Mouse (Mus musculus) left cerebral cortex, postnatal 10 days (tissue): ENCODE data around the gene Eif4ebp2. TPM values are rescaled to one million over a fixed set of nuclear protein-coding genes. Genes with fewer than 3 reads are reported as not detected.

Experiments
- DNase-seq, 2 experiments: peaks; one replicate each; pipeline ENCODE4 v3.0.0; 2021 to 2022; ENCODE audit warnings: low spot score in 2 of 2, mixed read lengths in 1 of 2; ENCODE audit errors: extremely low spot score in 1 of 2
- intact Hi-C: fragments of 180-260 bp; cut with DNase I; formaldehyde crosslinking; loops from one replicate; pipeline ENCODE4 v1.15.1; 2025
- total RNA-seq, 2 experiments: library from RNA; stranded (reverse); gene quantifications; 2 replicates each; pipeline ENCODE4 v1.2.3; 2021

Eif4ebp2 gene
- 10 to 100 TPM; 42.1 to 46.1 TPM for total RNA-seq

DNA sequence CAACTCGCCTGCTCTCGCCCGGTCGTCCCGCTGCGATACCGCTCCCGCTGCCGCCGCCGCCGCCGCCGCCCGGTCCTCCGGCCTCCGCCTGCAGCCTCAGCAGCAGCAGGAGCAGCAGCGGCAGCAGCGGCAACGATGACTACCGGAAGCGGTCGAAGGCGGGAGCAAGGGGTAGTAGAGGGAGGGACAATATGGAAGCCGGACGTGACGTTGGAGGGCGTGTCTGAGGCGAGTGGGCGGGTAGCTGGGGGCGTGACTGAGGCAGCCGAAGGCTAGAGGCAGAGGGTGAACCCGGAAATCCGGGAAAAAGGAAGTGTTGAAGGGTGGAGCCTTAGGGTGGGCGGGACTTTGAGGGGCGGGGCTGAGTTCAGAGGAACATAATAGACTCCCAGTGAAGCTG, at the start of gene Eif4ebp2:
Gene Eif4ebp2, minus strand, starts transcription at position 17 of the 400 bp plus-strand sequence.
- intact Hi-C loops = no loop called here
- DNase-seq = peak; percentile 98

DNA sequence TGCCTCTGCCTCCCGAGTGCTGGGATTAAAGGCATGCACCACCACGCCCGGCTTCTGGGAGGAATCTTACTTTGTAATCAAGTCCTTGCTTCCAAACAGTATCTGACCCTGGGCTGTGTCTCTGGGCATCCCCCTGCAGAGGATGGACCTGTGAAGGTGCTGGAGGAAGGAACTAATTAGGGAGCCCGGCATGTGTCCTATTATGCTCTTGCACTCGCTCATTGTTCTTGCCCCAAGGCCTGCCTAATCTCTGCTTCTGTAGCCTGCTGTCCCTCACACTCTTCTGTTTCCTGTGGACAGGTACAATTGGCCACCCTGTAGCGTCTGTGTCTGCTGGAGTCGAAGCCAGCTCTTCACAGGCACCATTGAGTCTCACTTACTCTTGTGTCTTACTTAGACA, 48.3 kb upstream of the Eif4ebp2 start:
- intact Hi-C loops = no loop called here
- DNase-seq = peak in 1 of 2 experiments; percentile 7

DNA sequence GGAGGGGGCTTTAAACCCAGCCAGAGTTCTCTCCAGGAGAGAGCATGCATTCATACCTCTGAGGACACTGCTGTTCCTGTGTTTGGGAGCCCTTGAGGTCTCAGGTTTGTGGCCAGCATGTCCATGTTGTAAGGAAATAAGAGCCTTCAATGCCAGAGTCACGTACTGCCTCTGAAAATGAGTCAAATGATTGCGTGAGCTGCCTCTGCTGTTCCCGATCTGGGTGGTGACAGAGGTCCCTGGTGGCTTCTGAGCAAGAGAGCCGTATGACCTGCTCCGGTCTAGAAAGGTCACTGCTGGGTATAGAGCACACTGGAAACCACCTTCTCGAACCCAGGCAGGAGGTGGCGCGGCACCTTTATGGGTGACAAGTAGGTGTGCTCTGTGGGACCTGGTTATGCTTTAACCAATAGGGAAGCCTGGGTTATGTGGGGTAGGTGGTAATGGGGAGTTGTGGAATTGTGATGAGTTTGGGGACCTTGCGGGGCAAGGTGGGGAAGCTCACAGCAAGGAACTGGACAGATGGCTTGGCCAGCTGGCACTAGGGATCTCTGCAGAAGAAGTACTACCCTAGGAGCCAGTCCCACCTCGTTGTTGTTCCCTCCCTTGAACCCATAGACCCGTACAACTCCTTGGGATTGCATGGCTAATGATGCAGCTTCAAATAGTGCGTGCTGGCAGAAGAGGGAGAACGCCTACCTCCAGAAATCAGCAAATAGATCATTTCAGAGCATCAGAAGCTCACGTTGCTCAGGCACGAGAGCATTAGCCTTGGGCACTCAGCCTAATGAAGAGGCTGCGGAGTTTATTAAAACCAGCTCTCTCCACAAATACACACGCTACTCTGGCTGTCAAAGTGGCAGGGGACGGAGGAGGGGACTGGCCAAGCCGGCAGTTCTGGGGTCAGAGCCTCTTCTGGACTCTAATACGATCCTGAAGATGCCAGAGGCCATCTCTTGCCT, 47.3 kb upstream of the Eif4ebp2 start:
- intact Hi-C loops = loop anchor here (5.0 kb wide), 1 partner anchor 158 kb away; no protein-coding TSS in a partner anchor
- DNase-seq = peak in 1 of 2 experiments; percentile 12

DNA sequence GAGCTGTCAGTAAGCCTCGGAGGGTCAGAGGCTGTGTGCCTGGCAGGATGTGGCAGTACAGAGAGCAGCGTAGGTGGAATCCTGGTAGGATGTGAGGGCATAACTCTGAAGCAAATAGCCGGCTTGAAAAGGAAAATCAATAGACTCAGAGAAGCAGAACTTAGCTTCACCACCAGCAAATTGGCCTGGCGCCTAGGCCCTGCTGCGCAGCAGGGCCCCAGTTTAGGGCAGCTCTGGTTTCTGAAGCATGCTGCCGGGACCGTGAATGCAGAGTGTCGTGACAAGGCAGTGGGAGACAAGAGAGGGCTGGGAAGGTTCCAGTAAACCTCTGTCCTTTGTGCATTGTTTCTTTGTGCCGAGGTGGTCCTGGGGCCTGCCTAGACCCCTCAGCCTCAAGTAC, 43.8 kb upstream of the Eif4ebp2 start:
- peak in 1 of 2 experiments; percentile 26 for DNase-seq
- intact Hi-C loops = loop anchor here (5.0 kb wide), 1 partner anchor 161 kb away; no protein-coding TSS in a partner anchor

DNA sequence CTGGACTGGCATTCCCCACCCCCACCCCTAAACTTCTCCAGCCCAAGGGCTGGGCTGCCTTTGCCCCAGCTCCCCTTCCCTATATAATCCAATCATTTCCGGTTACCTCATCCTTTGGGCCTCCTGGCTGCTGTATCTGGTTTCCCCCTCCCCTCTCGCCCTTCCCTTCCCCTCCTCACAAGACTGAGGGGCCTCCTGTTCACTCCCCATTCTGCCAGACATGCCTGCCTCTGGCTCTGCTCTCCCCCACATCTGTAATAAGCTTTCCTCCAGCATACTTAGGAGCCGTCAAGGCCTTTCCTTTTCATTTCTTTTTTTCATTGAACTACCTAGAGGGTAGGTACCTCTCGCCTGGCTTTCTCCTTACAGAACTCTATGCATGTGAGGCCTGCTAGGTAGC, 43.0 kb upstream of the Eif4ebp2 start:
- intact Hi-C loops = loop anchor here (5.0 kb wide), 1 partner anchor 162 kb away; no protein-coding TSS in a partner anchor
- DNase-seq = no peak

DNA sequence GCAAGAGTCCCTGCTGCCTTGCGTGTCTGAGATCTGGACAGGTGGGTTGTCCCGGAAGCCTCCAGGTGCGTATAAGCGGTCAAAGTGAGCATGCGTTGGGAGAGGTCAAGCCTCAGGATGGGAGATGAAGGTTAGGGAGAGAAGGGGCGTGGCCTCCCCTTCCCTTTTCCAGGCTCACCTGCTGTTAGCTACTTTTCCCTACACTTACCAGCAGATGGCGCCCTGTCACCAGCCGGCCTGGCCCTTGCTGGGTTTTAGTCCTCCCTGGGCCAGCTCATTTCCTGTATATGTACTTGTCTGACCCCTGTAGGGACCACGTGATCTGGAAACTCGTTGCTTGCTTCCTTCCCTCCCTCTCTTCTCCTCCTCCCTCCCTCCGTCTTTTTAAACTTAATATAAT, 39.6 kb upstream of the Eif4ebp2 start:
- DNase-seq = peak; percentile 48 to 86
- intact Hi-C loops = loop anchor here (2.0 kb wide), 1 partner anchor 111 kb away; no protein-coding TSS in a partner anchor

DNA sequence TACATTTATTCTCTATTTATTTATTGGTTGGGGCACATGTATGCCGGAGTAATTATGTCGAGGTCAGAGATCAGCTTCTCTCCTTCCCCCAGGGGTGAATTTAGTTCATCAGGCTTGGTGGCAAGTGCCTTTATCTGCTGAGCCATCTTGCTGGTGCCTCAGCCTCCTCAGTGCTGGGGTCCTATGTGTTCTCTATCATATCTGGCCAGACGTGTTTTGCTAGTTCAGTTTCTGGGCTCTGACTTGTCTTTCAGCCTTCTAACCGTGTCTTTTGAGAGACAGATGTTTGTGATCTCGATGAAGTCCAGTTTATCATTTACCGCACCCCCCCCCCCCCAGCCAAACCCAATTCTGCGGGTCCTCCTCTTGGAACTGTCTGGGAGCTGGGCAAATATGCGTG, 39.1 kb upstream of the Eif4ebp2 start:
- no peak for DNase-seq
- intact Hi-C loops = no loop called here

DNA sequence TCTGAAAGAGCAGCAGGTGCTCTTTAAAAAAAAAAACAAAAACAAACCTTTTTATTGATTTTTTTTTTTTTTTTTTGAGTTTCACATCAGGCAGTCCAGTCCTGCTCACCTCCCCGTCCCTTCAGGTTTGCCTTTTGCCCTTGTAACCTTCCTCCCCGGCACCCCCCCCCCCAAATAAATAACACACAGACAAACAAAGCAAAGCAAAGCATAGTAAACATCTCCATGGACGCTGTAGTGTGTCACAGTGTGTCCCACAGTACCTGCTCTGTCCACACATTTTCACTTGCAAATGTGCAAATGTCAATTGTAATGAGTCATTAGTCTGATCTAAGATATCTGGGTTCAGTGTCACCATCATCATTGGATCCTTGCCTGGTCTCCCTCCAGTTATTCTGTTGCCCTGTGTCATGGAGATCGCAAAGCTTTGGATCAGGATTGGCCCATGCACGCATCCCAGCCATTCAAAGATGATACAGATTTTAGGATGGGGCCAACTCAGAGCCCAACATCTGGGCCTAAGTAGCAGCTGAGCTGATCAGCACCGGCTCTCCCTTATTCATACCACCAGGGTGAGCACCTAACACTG, 36.2 kb upstream of the Eif4ebp2 start:
- intact Hi-C loops = no loop called here
- no peak for DNase-seq

DNA sequence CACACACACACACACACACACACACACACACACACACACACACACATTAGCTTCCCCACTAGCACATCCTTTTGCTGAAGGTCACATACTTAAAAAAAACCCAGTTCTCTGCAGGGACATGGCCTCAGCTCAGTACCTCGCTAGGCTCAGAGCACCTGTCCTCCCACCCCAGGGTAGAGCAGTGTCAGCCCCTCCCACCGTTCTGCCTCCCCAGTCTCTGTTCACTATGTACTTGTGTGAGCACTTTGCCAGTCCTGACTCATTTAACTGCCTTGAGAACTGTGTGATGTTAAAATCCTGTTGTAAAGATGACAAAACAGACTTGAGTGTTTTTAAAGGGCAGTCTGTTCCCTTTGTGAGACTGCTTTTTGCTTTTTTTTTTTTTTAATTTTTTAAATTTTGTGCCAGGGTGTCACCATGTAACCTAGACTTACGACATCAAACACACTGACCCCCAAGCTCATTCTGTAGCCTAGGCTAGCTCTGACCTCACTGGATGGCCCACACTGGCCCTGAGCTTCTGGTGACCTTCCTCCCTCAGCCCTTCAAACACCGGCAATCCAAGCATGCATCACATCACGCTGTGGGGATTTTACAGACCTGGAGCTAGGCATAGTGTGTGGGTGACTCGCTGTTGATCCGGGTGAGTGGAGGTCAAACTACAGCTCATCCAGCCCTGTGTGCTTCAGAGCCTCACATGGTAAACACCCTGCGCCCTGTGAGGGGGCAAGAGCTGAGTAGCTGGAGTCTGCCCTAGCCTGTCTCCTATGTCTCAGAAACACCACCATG, 34.3 kb upstream of the Eif4ebp2 start:
- intact Hi-C loops = no loop called here

DNA sequence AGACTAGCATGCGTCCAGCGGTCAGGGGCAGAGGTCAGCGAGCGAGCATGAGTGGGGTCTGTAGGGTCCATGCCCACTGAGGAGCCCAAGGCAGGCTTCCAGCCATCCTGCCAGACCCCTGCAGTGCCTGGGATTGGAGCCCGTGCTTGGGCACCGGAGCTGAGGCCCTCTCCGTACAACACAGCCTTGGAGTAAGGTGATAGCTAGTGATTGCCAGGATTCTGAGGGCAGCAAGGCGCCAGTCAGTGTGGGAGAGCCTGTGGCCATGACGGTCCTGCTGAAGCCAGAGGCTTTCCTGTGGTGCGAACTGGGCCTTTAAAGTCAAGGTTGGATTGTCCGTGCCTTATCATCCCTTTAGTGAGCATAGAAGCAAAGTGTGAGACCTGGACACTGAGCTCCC, 32.3 kb upstream of the Eif4ebp2 start:
- DNase-seq = no peak
- intact Hi-C loops = no loop called here

More for the DNA sequence above, 34.3 kb upstream of the Eif4ebp2 start:
- DNase-seq = no peak

DNA sequence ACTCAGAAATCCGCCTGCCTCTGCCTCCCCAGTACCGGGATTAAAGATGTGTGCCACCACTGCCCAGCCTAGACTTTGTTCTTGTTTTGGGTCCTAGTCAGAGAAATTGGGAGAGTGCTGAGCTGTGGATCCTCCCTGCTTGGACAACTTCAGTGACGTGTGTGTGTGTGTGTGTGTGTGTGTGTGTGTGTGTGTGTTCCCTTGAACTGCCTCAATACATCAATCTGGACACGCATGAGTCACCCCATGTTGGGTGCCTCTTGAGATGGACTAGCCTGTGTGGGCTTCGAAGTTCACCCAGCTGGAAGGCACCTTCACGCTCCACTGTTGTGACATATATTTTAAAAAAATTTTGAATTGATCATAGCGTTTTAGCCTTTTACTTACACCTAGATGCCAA, 30.3 kb upstream of the Eif4ebp2 start:
- DNase-seq = no peak
- intact Hi-C loops = no loop called here

DNA sequence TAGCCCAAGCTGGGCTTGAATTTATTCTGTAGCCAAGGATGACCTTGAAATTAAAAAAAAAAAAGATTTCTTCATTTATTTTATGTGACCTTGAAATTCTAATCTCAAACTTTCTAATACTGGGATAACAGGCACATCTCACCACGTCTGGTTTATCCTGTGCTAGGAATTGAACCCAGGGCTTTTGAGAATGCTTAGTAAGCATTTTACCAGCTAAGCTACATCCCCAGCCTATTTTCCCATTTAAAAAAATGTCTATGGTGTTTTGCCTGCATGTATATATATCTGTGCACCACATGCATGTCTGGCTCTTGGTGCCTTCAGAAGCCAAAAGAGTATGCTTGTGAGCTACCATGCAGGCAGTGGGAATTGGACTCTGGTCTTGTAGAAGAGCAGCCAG, 28.0 kb upstream of the Eif4ebp2 start:
- intact Hi-C loops = no loop called here
- DNase-seq = no peak

DNA sequence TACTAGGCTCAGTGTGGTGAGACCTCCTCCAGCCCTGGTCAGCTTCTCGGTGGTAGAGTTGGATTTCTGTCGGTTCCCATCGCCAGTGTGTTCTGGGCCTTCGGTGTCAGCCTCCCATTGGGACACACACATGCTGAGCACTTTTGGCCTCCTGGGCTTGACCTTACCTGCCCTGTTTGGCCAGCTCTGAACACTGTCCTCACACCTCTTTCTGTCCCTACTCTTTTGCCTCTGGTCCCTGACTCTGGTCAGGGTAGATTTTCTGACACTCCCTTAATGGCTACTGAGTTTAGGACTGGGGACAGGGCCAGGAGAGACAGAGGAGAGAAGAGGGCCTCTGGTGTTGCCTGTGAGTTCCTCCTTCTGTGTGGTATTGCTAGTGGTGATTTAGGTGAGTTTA, 27.5 kb upstream of the Eif4ebp2 start:
- intact Hi-C loops = no loop called here
- no peak for DNase-seq

DNA sequence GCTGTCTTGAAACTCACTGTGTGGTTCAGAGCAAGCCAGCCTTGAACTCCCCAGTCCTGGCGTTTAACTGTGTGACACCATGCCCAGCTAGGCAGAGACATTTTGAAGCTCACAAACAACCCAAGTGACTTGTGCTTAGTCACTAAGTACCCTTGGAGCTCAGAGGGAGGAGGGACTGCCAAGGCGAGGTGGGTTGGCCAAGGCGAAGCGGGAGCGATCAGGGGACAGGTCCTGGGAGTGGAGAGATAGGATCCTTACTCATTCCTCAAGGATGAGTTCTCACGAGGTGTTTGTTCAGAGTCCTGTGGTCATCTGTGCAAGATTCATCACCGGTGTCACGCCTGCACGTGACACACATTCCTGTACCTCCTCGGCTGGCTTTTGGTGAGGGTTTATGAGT, 27.0 kb upstream of the Eif4ebp2 start:
- DNase-seq = no peak
- intact Hi-C loops = no loop called here

DNA sequence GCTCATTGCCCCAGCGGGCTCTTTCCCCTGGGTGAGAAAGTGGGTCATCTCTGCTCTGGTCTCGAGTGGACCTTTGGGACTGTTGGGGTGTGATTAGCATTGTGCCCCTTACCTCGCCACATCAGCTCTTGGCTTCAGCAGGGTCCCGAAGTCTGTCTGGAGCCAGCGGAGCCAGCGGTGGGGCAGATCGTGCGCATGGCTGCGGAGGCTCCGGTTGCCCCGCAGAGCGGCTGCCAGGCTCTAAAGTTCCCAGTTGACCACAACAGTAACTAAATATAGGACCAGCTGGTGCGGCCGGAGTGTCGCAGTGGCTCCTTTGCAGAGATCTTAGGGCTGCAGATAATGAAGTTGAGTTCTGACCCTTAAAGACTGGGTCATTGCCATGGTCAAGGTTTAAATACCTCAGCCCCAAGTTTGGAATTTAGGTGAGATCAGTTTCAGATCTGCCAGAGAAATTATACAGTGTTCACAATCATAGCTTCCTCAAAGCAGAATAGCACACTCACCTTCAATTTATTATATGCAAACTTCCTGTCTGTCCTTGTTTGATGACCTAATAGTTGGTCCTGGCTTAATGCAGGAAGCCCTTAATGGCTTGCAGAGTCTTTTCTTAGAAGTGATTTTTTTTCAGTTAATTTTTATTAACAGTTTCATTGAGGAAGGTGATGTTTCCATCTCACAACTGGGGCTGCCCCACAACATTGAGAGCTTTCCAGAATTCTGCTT, 24.1 kb upstream of the Eif4ebp2 start:
- DNase-seq = no peak
- intact Hi-C loops = no loop called here

DNA sequence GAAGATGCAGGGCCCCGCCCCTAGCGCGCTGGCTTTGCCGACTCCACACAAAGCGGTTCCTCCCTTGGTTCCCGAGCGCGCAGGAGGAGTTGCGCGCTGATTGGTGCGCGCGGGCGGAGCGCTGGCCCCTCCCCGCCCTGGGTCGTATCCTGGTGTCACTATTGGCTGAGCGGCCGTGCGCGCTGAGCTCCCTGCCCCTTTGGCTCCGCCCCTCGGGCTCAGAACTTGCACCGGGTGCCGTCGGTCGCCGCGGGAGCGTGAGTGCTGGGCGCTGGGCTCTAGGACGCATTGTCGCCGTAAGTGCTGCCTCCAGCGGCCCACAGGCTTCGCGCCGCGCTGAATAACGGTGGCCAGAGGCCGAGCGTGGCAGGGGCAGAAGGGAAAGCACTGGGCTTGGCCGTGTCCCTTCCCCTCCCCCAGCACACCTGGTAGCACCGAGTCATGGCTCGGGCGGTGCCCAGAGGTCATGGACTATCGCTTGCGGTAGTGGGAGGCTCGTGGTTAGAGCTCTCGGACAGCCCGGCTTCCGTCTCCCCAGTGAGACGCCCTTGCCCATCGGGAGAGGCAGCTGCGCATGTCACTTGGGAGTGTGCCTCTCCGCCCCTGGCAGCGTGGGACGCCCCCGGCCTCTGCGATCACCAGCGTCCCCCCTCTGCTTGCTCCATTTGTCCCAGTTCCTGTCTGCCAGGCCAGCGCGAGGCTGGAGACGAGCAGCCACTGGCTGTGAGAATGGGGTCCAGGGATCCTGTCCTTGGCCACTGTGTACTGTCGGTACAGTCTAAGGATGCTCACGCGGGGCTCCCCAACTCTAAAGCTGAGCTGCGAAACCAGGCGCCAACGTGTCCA, 23.4 kb upstream of the Eif4ebp2 start, which contains the start of gene Lrrc20:
Gene Lrrc20, plus strand, starts transcription at position 208 of the 846 bp plus-strand sequence.
- intact Hi-C loops = no loop called here
- peak; percentile 90 to 96 for DNase-seq

DNA sequence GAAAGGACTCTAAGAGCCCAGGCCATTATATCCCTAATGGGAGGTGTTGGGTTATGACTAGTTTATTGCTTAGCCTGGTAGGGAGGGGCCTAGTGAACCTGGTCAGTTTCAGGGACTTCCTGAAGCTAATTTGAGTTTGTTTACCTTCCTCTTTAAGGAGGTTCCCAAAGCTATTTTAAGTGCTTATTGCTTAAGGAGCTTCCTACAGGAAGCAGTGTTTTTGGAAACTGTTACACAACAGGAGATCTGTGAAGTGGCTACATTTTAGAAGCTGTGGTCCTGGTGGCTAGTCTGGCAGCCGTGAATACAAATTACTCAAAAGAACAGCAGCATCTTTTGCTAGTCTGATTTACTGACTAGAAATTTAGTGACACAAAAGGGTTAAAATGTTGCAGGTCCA, 21.9 kb upstream of the Eif4ebp2 start:
- intact Hi-C loops = no loop called here
- no peak for DNase-seq

DNA sequence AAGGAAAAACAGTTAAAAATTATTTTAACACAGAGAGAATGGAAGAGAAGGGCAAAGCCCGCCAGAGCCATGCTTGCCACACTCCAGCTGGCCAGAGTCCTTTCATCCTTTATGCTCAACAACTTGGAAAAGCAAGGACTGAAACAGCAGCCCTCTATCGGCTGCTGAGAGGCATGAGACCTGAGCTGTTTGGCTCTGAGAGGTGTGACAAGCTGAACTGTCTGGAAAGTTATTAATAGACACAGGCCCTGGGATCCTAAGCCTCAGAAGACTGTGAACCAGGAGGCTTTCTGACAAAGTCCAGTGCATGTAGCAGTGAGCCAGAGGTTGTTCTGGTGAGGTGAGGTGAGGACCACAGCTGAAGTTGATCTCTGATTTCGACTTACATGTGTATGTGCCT, 21.2 kb upstream of the Eif4ebp2 start:
- intact Hi-C loops = no loop called here
- DNase-seq = no peak
